Mouse (Mus musculus) brain, embryonic 14.5 days (tissue): Measurements from ENCODE around the gene Fry. TPM values are rescaled to one million over a fixed set of nuclear protein-coding genes. Genes with fewer than 3 reads are reported as not detected.

Source experiments
- DNase-seq: peaks from one replicate; pipeline ENCODE4 v3.0.0-alpha.2; 2011; ENCODE audit warnings: low read depth
- CTCF ChIP-seq: fragments of 200-500 bp; IDR thresholded peaks from 2 replicates; pipeline ENCODE4 v1.5.1; 2012; ENCODE audit warnings: inconsistent platforms, mild to moderate bottlenecking, moderate library complexity, borderline replicate concordance; ENCODE audit not compliant: insufficient read depth, insufficient read length; ENCODE audit errors: extremely low read depth
- POLR2A ChIP-seq: fragments of 200-500 bp; IDR thresholded peaks from 2 replicates; pipeline ENCODE4 v1.6.1; 2012; ENCODE audit warnings: mild to moderate bottlenecking, inconsistent platforms, borderline replicate concordance; ENCODE audit not compliant: poor library complexity, insufficient read depth, insufficient read length, severe bottlenecking; ENCODE audit errors: extremely low read depth
- polyA plus RNA-seq: library from polyadenylated mRNA; depleted of rRNA; stranded (reverse); fragments of >200 nt; gene quantifications from 2 replicates; pipeline ENCODE4 v1.2.3, GENCODE M21; 2012

The Fry gene
- polyA plus RNA-seq, 1 experiment, result 61.6 TPM

DNA sequence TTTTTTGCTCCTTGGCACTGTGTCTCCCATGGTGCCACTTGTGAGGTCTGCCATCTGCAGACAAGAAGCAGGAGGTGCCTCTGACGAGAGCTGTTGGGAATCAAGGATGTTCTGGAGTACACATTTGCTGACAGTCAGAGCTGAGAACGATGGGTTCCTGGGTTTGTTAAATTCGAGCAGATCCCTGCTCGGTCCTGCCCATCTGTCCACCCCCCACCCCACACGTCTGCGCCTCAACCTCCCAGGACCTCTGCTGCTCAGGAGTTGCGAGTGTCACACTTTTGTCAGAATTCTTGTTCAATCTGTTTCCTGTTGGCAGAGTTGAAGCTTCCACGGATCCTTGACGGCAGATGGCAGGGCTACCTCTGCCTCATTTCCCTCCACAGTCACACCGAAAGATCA lies 34.4 kb downstream of the Fry start:
- DNase-seq, result peak; percentile 73
- no peak for TF ChIP-seq CTCF
- no peak for TF ChIP-seq POLR2A

DNA sequence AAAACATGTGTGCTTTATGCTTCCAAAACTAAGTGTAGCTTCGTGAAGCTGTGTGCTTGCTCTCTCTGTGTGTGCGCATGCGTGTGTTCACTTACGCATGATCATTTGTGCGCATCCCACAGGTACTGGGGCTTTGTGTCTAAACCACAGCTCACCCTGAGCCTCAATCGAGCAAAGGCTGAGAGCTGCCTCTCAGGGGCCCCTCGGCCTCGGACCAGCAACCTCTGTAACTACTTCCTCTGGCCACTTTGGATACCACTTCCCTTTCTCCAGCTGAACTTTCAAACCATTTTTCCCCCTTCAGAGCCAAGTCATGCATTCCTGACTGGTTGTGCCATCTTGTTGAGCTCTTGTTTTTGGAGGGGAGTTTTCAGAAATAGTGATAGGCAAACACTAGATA lies 36.9 kb downstream of the Fry start:
- DNase-seq, result no peak
- TF ChIP-seq POLR2A (no peak), CTCF (no peak)

GRCm38 (mm10) chr5:150156063-150156786 lies 37.8 kb downstream of the Fry start:
- TF ChIP-seq POLR2A, result no peak
- no peak for TF ChIP-seq CTCF
- peak; percentile 83 for DNase-seq

DNA sequence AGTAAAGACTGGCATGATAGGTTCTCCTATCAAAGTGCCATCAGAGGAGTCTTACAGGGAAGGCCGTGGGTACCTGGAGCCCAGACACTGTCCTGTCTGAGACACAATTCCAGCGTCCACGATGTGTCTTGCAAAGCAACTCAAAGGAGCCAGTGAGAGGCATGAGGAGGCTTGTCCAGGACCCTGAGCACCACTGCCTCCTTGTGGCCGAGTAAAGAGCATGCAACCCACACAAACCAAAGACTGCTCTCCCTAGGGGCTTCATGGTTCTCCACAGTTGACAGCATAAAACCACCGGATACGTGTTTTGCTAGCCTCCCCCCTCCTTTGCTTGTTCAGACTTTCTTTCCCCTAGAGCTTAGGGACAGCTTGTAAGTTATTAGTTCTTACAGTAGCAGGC lies 39.2 kb downstream of the Fry start:
- TF ChIP-seq CTCF, result peak; percentile 63
- no peak for TF ChIP-seq POLR2A
- peak; percentile 61 for DNase-seq

- TF ChIP-seq POLR2A, result no peak
- TF ChIP-seq CTCF, result no peak
These were observed 40.7 kb downstream of the Fry start for GRCm38 (mm10) chr5:150159151-150159550.

GRCm38 (mm10) chr5:150161193-150161592 lies 42.7 kb downstream of the Fry start:
- no peak for DNase-seq
- TF ChIP-seq POLR2A (no peak), CTCF (peak; percentile 18; the same call in 1 of the 2 replicates)

More at GRCm38 (mm10) chr5:150159151-150159550, 40.7 kb downstream of the Fry start:
- no peak for DNase-seq

DNA sequence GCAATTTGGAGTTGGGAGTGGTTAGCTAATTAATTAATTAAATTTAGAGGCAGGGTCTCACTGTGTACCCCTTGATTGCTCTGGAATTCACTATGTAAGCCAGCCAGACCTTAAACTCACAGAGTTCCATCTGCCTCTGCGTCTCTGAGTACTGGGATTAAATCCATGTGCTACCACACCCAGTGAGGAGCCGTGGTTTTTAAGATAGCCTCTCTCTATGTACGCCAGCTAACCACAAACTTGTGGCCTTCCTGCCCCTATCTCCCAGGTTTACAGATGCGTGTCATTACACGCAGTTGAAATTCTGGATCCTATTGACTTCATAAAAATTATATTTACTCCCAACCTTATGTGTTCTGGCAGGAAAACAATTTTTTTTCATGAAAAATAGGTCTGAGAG lies 43.5 kb downstream of the Fry start:
- TF ChIP-seq POLR2A (no peak), CTCF (no peak)
- no peak for DNase-seq

GRCm38 (mm10) chr5:150164671-150165070 lies 46.2 kb downstream of the Fry start:
- no peak for DNase-seq
- no peak for TF ChIP-seq POLR2A
- TF ChIP-seq CTCF, result no peak

DNA sequence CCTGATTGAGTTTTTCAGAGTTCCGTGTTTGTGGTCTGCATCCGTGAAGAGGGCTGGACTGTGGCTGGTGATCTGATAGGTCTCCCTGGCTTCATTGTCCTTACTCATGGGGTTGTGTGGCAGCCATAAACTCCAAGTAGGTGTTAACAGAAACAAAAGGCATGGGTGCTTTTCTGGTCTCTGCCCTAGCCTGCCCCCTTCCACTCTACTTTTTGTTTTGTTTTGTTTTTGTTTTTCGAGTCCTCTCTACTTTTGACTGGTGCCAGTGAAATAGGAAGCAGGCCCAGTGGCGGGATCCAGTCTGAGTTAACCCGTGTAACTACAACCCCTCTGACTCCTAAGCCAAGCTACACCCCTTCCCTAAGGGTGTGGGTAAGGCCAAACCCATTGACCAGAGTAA lies 48.4 kb downstream of the Fry start:
- no peak for DNase-seq
- TF ChIP-seq POLR2A (no peak), CTCF (no peak)

DNA sequence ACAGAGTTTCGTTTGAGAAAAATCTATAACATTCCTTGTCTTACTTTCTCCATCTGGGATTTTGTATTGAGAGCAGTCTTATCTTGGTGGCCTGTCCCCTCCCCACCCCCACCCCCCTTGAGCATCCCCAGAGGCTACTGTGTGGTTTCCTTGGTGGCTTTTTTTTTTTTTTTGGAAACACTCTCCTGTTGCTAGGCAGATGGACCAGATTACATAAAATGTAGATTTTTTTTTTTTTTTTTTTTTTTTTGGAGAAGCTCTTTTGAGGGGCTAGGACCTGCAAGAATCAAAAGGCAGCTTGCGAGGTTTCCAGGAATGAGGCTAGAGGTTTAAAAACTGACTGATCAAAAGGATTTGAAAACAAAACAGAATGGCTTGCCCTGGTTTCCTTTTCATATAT lies 48.8 kb downstream of the Fry start:
- TF ChIP-seq CTCF, result no peak
- TF ChIP-seq POLR2A, result no peak
- no peak for DNase-seq

GRCm38 (mm10) chr5:150168712-150169111 lies 50.3 kb downstream of the Fry start:
- TF ChIP-seq CTCF (peak; percentile 84), POLR2A (no peak)
- DNase-seq, result peak; percentile 91

- no peak for DNase-seq
- TF ChIP-seq POLR2A (no peak), CTCF (no peak)
These were observed 53.1 kb downstream of the Fry start for GRCm38 (mm10) chr5:150171562-150171961.
